Mouse (Mus musculus): ENCODE data around the gene Cox11.

DNA sequence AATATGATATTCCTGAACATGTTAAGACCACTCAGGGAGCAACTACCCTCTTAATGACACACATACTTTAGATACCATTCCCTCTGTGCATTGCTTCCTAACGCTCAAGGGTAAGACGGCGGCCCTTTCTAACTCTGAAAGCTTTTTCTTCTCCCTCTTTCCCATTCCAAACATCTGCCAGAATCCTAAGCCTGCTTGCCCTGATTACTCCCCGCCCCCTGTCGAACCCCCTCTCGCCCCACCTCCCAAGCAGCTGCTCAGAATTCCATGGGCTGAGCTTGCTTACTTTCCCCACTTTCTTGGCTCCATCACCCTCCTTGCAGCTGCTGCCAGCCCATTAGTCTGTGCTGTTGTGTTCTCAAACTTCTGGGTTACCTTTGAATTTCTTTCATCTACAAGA, 27.2 kb downstream of the Cox11 start:
- TF ChIP-seq FLI1 (IDR thresholded peaks at IDR 0.05; ENCODE audit: low read length) (no peak), GATA1 (IDR thresholded peaks at IDR 0.05; ENCODE audit: borderline replicate concordance, low read length) (no peak)
